Mouse (Mus musculus) embryonic facial prominence, embryonic 14.5 days (tissue): Measurements from ENCODE around the gene Ltbp4. TPM values are rescaled to one million over a fixed set of nuclear protein-coding genes. Genes with fewer than 3 reads are reported as not detected.

Source experiments
- ATAC-seq: fragments of 200-750 bp; cut with Nextera tagmentation; 2 replicates; pipeline ENCODE4 v1.8.0; 2017; ENCODE audit warnings: low read depth, moderate number of reproducible peaks, moderate TSS enrichment
- DNase-seq: peaks from one replicate; pipeline ENCODE4 v3.0.0-alpha.2; 2015; ENCODE audit warnings: low spot score
- H3K27ac ChIP-seq: fragments of 300-500 bp; sonication (generic); replicated peaks from 2 replicates; pipeline ENCODE4 v1.5.1; 2014; ENCODE audit warnings: low read depth, mild to moderate bottlenecking, low read length, moderate library complexity
- H3K27me3 ChIP-seq: fragments of 300-500 bp; sonication (generic); replicated peaks from 2 replicates; pipeline ENCODE4 v1.6.1; 2014; ENCODE audit warnings: low read length; ENCODE audit not compliant: control insufficient read depth, insufficient read depth
- H3K36me3 ChIP-seq: fragments of 300-500 bp; sonication (generic); 2 replicates; pipeline ENCODE4 v1.6.1; 2014; ENCODE audit warnings: low read length, mixed read lengths; ENCODE audit not compliant: control insufficient read depth, insufficient read depth
- H3K4me1 ChIP-seq: fragments of 300-500 bp; sonication (generic); 2 replicates; pipeline ENCODE4 v1.6.1; 2014; ENCODE audit warnings: antibody characterized with exemption, low read length; ENCODE audit not compliant: control insufficient read depth, insufficient read depth
- H3K4me2 ChIP-seq: fragments of 300-500 bp; sonication (generic); 2 replicates; pipeline ENCODE4 v1.6.1; 2014; ENCODE audit warnings: low read depth, mild to moderate bottlenecking, low read length, moderate library complexity, mixed read lengths
- H3K4me3 ChIP-seq: fragments of 300-500 bp; sonication (generic); 2 replicates; pipeline ENCODE4 v1.5.1; 2014; ENCODE audit warnings: low read depth, mild to moderate bottlenecking, low read length
- H3K9ac ChIP-seq: fragments of 300-500 bp; sonication (generic); 2 replicates; pipeline ENCODE4 v1.6.1; 2014; ENCODE audit warnings: low read depth, mild to moderate bottlenecking, low read length, moderate library complexity, mixed read lengths
- H3K9me3 ChIP-seq: fragments of 300-500 bp; sonication (generic); 2 replicates; pipeline ENCODE4 v1.6.1; 2016; ENCODE audit warnings: low read length; ENCODE audit not compliant: control insufficient read depth
- WGBS: fragments of 180-500 bp; shearing (Covaris S2); extraction: QIAGEN DNeasy Blood & Tissue Kit; methylation state at CpG from one replicate; pipeline ENCODE4 v1.1.7; 2014; 5-methylcytosine and 5-hydroxymethylcytosine counted together
- polyA plus RNA-seq: library from polyadenylated mRNA; unstranded; fragments of >200 nt; fragmentation: Nextera tagmentation; extraction: Ambion mirVana; gene quantifications from 2 replicates; pipeline ENCODE4 v1.2.1, GENCODE M21; 2014

Ltbp4 gene
- polyA plus RNA-seq, 1 experiment from 2014 or later, result 74.2 TPM

- ATAC-seq, result no peak
- Histone ChIP-seq H3K4me3 (peak overlapping the region; percentile 72), H3K9me3 (no peaks in the 10 kb centered on the region), H3K36me3 (peaks cover 30% of the 10 kb centered on the region), H3K4me1 (peaks cover 24% of the 10 kb centered on the region), H3K27ac (peak overlapping the region; percentile 91), H3K4me2 (peak overlapping the region; percentile 90), H3K27me3 (no peaks in the 10 kb centered on the region), H3K9ac (peak overlapping the region; percentile 94)
- WGBS, result 12% methylated on average over 5 of the region's 5 CpGs
- DNase-seq, result peak; percentile 50
Observed at GRCm38 (mm10) chr7:27259771-27260170, 77.7 kb downstream of the Ltbp4 start.

- no peaks in the 10 kb centered on the region for H3K9me3 ChIP-seq
- H3K4me2 ChIP-seq, result peak overlapping the region; percentile 90
- peaks cover 29% of the 10 kb centered on the region for H3K36me3 ChIP-seq
- DNase-seq (peak; percentile 41), ATAC-seq (no peak)
- no peaks in the 10 kb centered on the region for H3K27me3 ChIP-seq
- H3K4me3 ChIP-seq, result peak overlapping the region; percentile 72
- peaks cover 24% of the 10 kb centered on the region for H3K4me1 ChIP-seq
- H3K9ac ChIP-seq, result peak overlapping the region; percentile 94
- 2% methylated on average over 9 of the region's 9 CpGs for WGBS
- H3K27ac ChIP-seq, result peak overlapping the region; percentile 91
Observed at GRCm38 (mm10) chr7:27259271-27259721, 78.2 kb downstream of the Ltbp4 start.

GRCm38 (mm10) chr7:27258205-27258899, 79.1 kb downstream of the Ltbp4 start, which contains the start of gene Numbl:
TSS of gene Numbl (plus strand) at chr7:27258433.
- peaks cover 24% of the 10 kb centered on the region for H3K36me3 ChIP-seq
- H3K27ac ChIP-seq, result peak within 1 kb of the TSS; percentile 91
- ATAC-seq, result peak; percentile 82
- H3K9ac ChIP-seq, result peak within 1 kb of the TSS; percentile 94
- peak; percentile 96 for DNase-seq
- peak within 1 kb of the TSS; percentile 90 for H3K4me2 ChIP-seq
- H3K9me3 ChIP-seq, result no peaks in the 10 kb centered on the region
- H3K27me3 ChIP-seq, result no peaks in the 10 kb centered on the region
- peaks cover 24% of the 10 kb centered on the region for H3K4me1 ChIP-seq
- peak within 1 kb of the TSS; percentile 72 for H3K4me3 ChIP-seq
- 0% methylated on average over 17 of the region's 47 CpGs for WGBS

- Histone ChIP-seq H3K4me3 (peak overlapping the region; percentile 72), H3K4me2 (peak overlapping the region; percentile 90), H3K27me3 (no peaks in the 10 kb centered on the region), H3K4me1 (peaks cover 24% of the 10 kb centered on the region), H3K27ac (peak overlapping the region; percentile 91), H3K9me3 (no peaks in the 10 kb centered on the region), H3K9ac (peak overlapping the region; percentile 94), H3K36me3 (peaks cover 24% of the 10 kb centered on the region)
- ATAC-seq, result peak; percentile 12
- DNase-seq, result peak; percentile 62
- 0% methylated on average over 4 of the region's 6 CpGs for WGBS
Observed at GRCm38 (mm10) chr7:27257852-27258204, 79.7 kb downstream of the Ltbp4 start.

- H3K4me2 ChIP-seq, result peak overlapping the region; percentile 90
- DNase-seq, result peak; percentile 89
- WGBS, result 16% methylated on average over 26 of the region's 27 CpGs
- H3K27ac ChIP-seq, result peak overlapping the region; percentile 91
- H3K9ac ChIP-seq, result peak overlapping the region; percentile 94
- no peaks in the 10 kb centered on the region for H3K9me3 ChIP-seq
- ATAC-seq, result peak; percentile 48
- H3K4me1 ChIP-seq, result peaks cover 24% of the 10 kb centered on the region
- no peaks in the 10 kb centered on the region for H3K27me3 ChIP-seq
- H3K36me3 ChIP-seq, result peaks cover 18% of the 10 kb centered on the region
- H3K4me3 ChIP-seq, result peak overlapping the region; percentile 72
Observed at GRCm38 (mm10) chr7:27257046-27257851, 80.2 kb downstream of the Ltbp4 start.

GRCm38 (mm10) chr7:27255721-27256120, 81.8 kb downstream of the Ltbp4 start:
- Histone ChIP-seq H3K4me1 (peaks cover 23% of the 10 kb centered on the region), H3K9ac (no peak overlapping the region), H3K27ac (no peak overlapping the region), H3K4me2 (no peak overlapping the region), H3K27me3 (no peaks in the 10 kb centered on the region), H3K36me3 (peaks cover 15% of the 10 kb centered on the region; the same call in 1 of the 2 replicates), H3K9me3 (no peaks in the 10 kb centered on the region), H3K4me3 (no peak overlapping the region)
- no peak for ATAC-seq
- DNase-seq, result no peak
- 70% methylated on average over 3 of the region's 3 CpGs for WGBS

Other genes starting within 250 kb of the Ltbp4 start
- gene Cyp2f2, start 217.8 kb downstream of the Ltbp4 start, polyA plus RNA-seq, result 34.6 and 64.4 TPM in 2 replicates
- gene Cyp2t4, start 184.0 kb downstream of the Ltbp4 start, polyA plus RNA-seq, result 0.26 and 1.0 TPM in 2 replicates
- gene Egln2, start 170.9 kb downstream of the Ltbp4 start, polyA plus RNA-seq, result 41.1 and 47.1 TPM in 2 replicates
- 58.2 and 59.2 TPM in 2 replicates for gene Rab4b, start 158.8 kb downstream of the Ltbp4 start, polyA plus RNA-seq
- 0.52 TPM in 1 of 2 replicates, not detected in the other for gene Gm21983, start 156.6 kb downstream of the Ltbp4 start, polyA plus RNA-seq
- 102 and 115 TPM in 2 replicates for gene Mia, start 156.5 kb downstream of the Ltbp4 start, polyA plus RNA-seq
- gene BC024978, start 141.9 kb downstream of the Ltbp4 start, polyA plus RNA-seq, result 3.0 and 3.6 TPM in 2 replicates
- gene Snrpa, start 141.4 kb downstream of the Ltbp4 start, polyA plus RNA-seq, result 187 and 232 TPM in 2 replicates
- 8.1 and 8.7 TPM in 2 replicates for gene Itpkc, start 109.0 kb downstream of the Ltbp4 start, polyA plus RNA-seq
- 16.8 and 18.2 TPM in 2 replicates for gene Coq8b, start 104.7 kb downstream of the Ltbp4 start, polyA plus RNA-seq
- 25.1 and 28.4 TPM in 2 replicates for gene Numbl, start 79.3 kb downstream of the Ltbp4 start, polyA plus RNA-seq
- 26.5 and 30.3 TPM in 2 replicates for gene Shkbp1, start 18.3 kb upstream of the Ltbp4 start, polyA plus RNA-seq
- gene Gm20479, start 19.7 kb upstream of the Ltbp4 start, polyA plus RNA-seq, result not detected in 2 replicates
- 0.39 and 0.40 TPM in 2 replicates for gene Sptbn4, start 110.0 kb upstream of the Ltbp4 start, polyA plus RNA-seq
- 67.3 and 75.2 TPM in 2 replicates for gene Blvrb, start 110.3 kb upstream of the Ltbp4 start, polyA plus RNA-seq
- gene Sertad3, start 136.1 kb upstream of the Ltbp4 start, polyA plus RNA-seq, result 31.3 and 31.9 TPM in 2 replicates
- 32.6 and 34.7 TPM in 2 replicates for gene Sertad1, start 149.2 kb upstream of the Ltbp4 start, polyA plus RNA-seq
- 2.5 and 2.9 TPM in 2 replicates for gene Prx, start 161.6 kb upstream of the Ltbp4 start, polyA plus RNA-seq
- 0.54 and 0.93 TPM in 2 replicates for gene Hipk4, start 185.6 kb upstream of the Ltbp4 start, polyA plus RNA-seq
- gene Pld3, start 215.5 kb upstream of the Ltbp4 start, polyA plus RNA-seq, result 111 TPM in 2 replicates
- gene 2310022A10Rik, start 215.5 kb upstream of the Ltbp4 start, polyA plus RNA-seq, result 28.7 and 32.7 TPM in 2 replicates